Mouse (Mus musculus): ENCODE results near the gene Rps6kb2.

DNA sequence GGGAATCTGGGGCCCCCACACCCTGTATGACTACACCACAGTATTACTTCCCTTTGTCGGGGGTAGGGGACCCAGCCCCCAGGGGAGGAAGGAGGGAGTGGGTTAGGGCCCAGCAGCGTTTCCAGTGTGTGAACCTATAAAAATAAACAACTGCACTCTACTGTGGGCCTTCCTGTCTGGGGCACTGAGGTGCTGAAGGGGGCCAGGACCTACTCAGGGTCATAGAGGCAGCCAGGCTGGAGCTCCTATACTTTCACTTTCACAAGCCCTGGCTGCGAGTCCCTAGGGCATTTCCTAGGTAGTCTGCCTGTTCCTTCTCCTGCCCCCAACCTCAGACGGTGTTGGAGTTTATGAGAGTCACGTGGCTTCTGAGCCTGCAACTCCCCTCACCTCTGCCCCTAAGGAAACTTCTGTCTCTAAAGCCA lies 49.3 kb downstream of the Rps6kb2 start:
- TF ChIP-seq CTCF (IDR thresholded peaks at IDR 0.05; ENCODE audit: extremely low read depth, insufficient read length, insufficient replicate concordance, low read depth, low read length) (no peak), POLR2A (IDR thresholded peaks at IDR 0.05; ENCODE audit: low read depth, low read length) (no peak)
